Mouse (Mus musculus) heart, postnatal 14 days (tissue): ENCODE measurements around the gene Entpd5. TPM values are rescaled to one million over a fixed set of nuclear protein-coding genes. Genes with fewer than 3 reads are reported as not detected.
"Not testable (repeated sequence)": the region's sequence is repeated elsewhere in the genome, so short reads cannot be mapped to it uniquely, and the experiment has no call there.

ENCODE experiments used
- DNase-seq, 2 experiments: peaks; one replicate each; pipeline ENCODE4 v3.0.0; 2021 to 2022
- intact Hi-C: fragments of 180-260 bp; cut with DNase I; formaldehyde crosslinking; loops from one replicate; pipeline ENCODE4 v1.15.1; 2025
- total RNA-seq, 2 experiments: library from RNA; stranded (reverse); gene quantifications; 2 replicates each; pipeline ENCODE4 v1.2.3; 2021

The Entpd5 gene
- total RNA-seq, 2 experiments from 2014 or later: 52.4 to 56.6 TPM

GRCm38 (mm10) chr12:84361555-84362489 is 47.0 kb downstream of the Entpd5 start, which contains the start of the genes Coq6 and Fam161b:
Gene Coq6 (plus strand): TSS chr12:84361657.
Gene Fam161b (minus strand): TSS chr12:84361833.
- DNase-seq: peak; percentile 91 to 93
- intact Hi-C loops: loop anchor here (5.0 kb wide), 2 partner anchors 45 to 90 kb away; partner anchors contain the start of genes Aldh6a1, Bbof1, Entpd5 and Lin52

- DNase-seq, intact Hi-C loops: not testable (repeated sequence)
Measured at GRCm38 (mm10) chr12:84358699-84359098, 50.1 kb downstream of the Entpd5 start.

DNA sequence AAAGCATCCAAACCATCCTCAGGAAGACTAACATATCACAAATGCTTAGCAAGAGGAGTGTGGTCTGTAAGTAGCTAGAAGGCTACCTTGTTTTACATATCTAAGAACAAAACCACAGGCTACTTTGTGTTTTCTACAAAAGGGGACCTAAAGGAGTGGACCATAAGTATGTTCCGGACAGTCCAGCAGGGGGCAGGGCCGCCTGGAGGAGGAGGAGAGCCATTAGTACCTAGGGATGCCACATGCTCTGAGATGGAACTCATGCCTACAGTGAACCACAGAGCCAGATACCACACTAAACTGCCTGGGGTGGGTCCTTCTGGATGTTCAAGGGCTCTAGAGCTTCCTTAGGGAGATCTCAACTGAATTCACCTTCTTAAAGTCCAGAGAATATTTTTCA is 61.6 kb downstream of the Entpd5 start:
- intact Hi-C loops: no loop called here
- peak; percentile 27 to 46 for DNase-seq

- DNase-seq: no peak
- intact Hi-C loops: no loop called here
Measured at GRCm38 (mm10) chr12:84336963-84337625, 71.7 kb downstream of the Entpd5 start.

- DNase-seq: peak; percentile 42 to 69
- intact Hi-C loops: no loop called here
Measured at GRCm38 (mm10) chr12:84327111-84327512, 81.7 kb downstream of the Entpd5 start.

Other genes starting within 250 kb of the Entpd5 start
- gene Elmsan1, start 190.1 kb downstream of the Entpd5 start, total RNA-seq: 10 to 100 TPM; 15.7 to 16.9 TPM
- gene Ptgr2, start 123.8 kb downstream of the Entpd5 start, total RNA-seq: 100 to 1,000 TPM; 178 to 179 TPM
- 10 to 100 TPM; 30.6 to 31.7 TPM for gene Zfp410, start 92.2 kb downstream of the Entpd5 start, total RNA-seq
- gene Coq6, start 47.4 kb downstream of the Entpd5 start, total RNA-seq: 100 to 1,000 TPM in 1 of 2 experiments, 10 to 100 TPM in 1; 93.8 to 100 TPM
- 10 to 100 TPM in 1 of 2 experiments, 1 to 10 TPM in 1; 7.8 to 10.0 TPM for gene Fam161b, start 47.2 kb downstream of the Entpd5 start, total RNA-seq
- 1 to 10 TPM; 1.7 to 1.9 TPM for gene Bbof1, start within 50 bp of the Entpd5 start, total RNA-seq
- gene Rnf113a2, start 8.2 kb upstream of the Entpd5 start, total RNA-seq: 1 to 10 TPM; 7.4 to 10.0 TPM
- gene Aldh6a1, start 42.0 kb upstream of the Entpd5 start, total RNA-seq: 100 to 1,000 TPM in 1 of 2 experiments, 10 to 100 TPM in 1; 91.0 to 111 TPM
- gene Lin52, start 42.4 kb upstream of the Entpd5 start, total RNA-seq: 10 to 100 TPM in 1 of 2 experiments, 1 to 10 TPM in 1; 9.7 to 10.6 TPM
- gene Vsx2, start 160.7 kb upstream of the Entpd5 start, total RNA-seq: under 1 TPM in 1 of 2 experiments, not detected in 1; 0.07 TPM
- 1 to 10 TPM; 5.6 to 7.1 TPM for gene Abcd4, start 208.4 kb upstream of the Entpd5 start, total RNA-seq
- not detected for gene Vrtn, start 232.0 kb upstream of the Entpd5 start, total RNA-seq